In the genomic region with DNA sequence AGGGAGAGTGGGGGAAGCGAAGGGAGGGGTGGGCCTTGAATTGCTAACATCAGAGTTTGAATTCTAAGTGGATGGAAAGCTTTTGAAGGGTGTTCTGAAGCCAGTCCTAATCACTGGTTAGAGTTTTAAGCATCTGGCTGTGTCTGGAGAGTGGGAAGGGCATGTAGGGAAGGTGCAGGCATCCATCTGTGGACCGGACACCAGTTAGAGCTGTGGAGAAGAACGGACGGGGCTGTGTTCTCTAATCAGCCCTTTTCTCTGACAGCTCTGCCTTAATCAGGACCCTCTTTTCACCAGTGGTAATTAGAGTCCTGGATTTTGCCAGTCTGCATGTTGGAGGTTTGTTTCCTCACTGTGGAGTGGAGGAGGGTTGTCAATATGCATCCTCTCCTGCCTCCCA, we compare ENCODE assay signal across 11 mouse cellular contexts. TPM values are rescaled to one million over a fixed set of nuclear protein-coding genes. Genes with fewer than 3 reads are reported as not detected.
A peak's percentile ranks its signal among the peaks of the same experiment; 100 is the strongest.
DNase-seq lines count a peak whose midpoint lies in the region; ATAC-seq and TF ChIP-seq lines count a peak whose summit lies in the region.
"Had no signal": no experiment of that assay in that cellular context is flagged by ENCODE, and none has a peak within 500 bp of the region (broad histone marks: within the 10 kb centered on the region; RNA-seq: fewer than 3 reads in every experiment).

No protein-coding gene starts in this region.

- 50% methylated on average over 4 of the region's 4 CpGs for WGBS in heart, embryonic 12.5 days
- 74% methylated on average over 4 of the region's 4 CpGs for WGBS in spleen, adult 2 months
- WGBS in limb, embryonic 15.5 days: 82% methylated on average over 4 of the region's 4 CpGs
- 84% methylated on average over 4 of the region's 4 CpGs for WGBS in stomach, embryonic 16.5 days

- peak overlapping the region; percentile 88 for H3K4me2 ChIP-seq in heart, embryonic 12.5 days
- H3K4me2 ChIP-seq in limb, embryonic 15.5 days: peak overlapping the region; percentile 59
- peak overlapping the region; percentile 85 for H3K4me2 ChIP-seq in stomach, embryonic 16.5 days (ENCODE audit: low read depth, low read length)

- intact Hi-C loops in heart, postnatal 10 days (cut with DNase I): no loop called here
- intact Hi-C loops in left cerebral cortex, postnatal 4 days (cut with DNase I): no loop called here

- TF ChIP-seq CTCF in spleen, adult 2 months (IDR thresholded peaks at IDR 0.05; ENCODE audit: extremely low read depth, insufficient read depth, insufficient read length, insufficient replicate concordance): no peak

- H3K9ac ChIP-seq in heart, embryonic 12.5 days: peak overlapping the region; percentile 97; the same call in 1 of the 2 replicates
- 0 out of 2 replicates have a peak overlapping the region, but pooled peaks have one; percentile 83 for H3K9ac ChIP-seq in limb, embryonic 15.5 days
- peak overlapping the region; percentile 96; the same call in 1 of the 2 replicates for H3K9ac ChIP-seq in stomach, embryonic 16.5 days (ENCODE audit: low read length)

- H3K27ac ChIP-seq in heart, embryonic 12.5 days (ENCODE audit: poor library complexity, severe bottlenecking): peak overlapping the region; percentile 54
- H3K27ac ChIP-seq in spleen, adult 2 months (ENCODE audit: insufficient read depth, low read length): peak overlapping the region; percentile 37; the same call in 1 of the 2 replicates
- no peak overlapping the region for H3K27ac ChIP-seq in limb, embryonic 15.5 days
- H3K27ac ChIP-seq in stomach, embryonic 16.5 days (ENCODE audit: low read length): peak overlapping the region; percentile 1; the same call in 1 of the 2 replicates

- H3K4me1 ChIP-seq in heart, embryonic 12.5 days (replicated peaks): peaks cover 29% of the 10 kb centered on the region
- H3K4me1 ChIP-seq in spleen, adult 2 months (ENCODE audit: control insufficient read depth, insufficient read depth, insufficient read length): peaks cover 10% of the 10 kb centered on the region; the same call in 1 of the 2 replicates
- H3K4me1 ChIP-seq in limb, embryonic 15.5 days: peaks cover 16% of the 10 kb centered on the region
- peaks cover 22% of the 10 kb centered on the region for H3K4me1 ChIP-seq in stomach, embryonic 16.5 days (ENCODE audit: control insufficient read depth, insufficient read depth, low read length)

- peak overlapping the region; percentile 92; the same call in 1 of the 2 replicates for H3K4me3 ChIP-seq in heart, embryonic 12.5 days
- H3K4me3 ChIP-seq in spleen, adult 2 months (ENCODE audit: extremely low read depth, insufficient read depth, insufficient read length): no peak overlapping the region
- peak overlapping the region; percentile 81; the same call in 1 of the 2 replicates for H3K4me3 ChIP-seq in limb, embryonic 15.5 days
- H3K4me3 ChIP-seq in stomach, embryonic 16.5 days (replicated peaks; ENCODE audit: low read length): peak overlapping the region; percentile 90

- DNase-seq in heart, postnatal 10 days: no peak
- no peak for DNase-seq in spleen, adult 2 months (ENCODE audit: low read depth in 1 of 2, low spot score in 2 of 2)
- DNase-seq in spleen, postnatal 14 days (ENCODE audit: low spot score in 2 of 2): no peak
- DNase-seq in left cerebral cortex, postnatal 4 days: no peak
- DNase-seq in lung, postnatal 10 days: no peak
- DNase-seq: adrenal gland, adult 2 months; right cerebral cortex, postnatal 25 days had no signal

- no peak for TF ChIP-seq POLR2A in spleen, adult 2 months (IDR thresholded peaks at IDR 0.05; ENCODE audit: low read depth, low read length)

- no peaks in the 10 kb centered on the region for H3K9me3 ChIP-seq in heart, embryonic 12.5 days (replicated peaks)
- H3K9me3 ChIP-seq in limb, embryonic 15.5 days: no peaks in the 10 kb centered on the region
- no peaks in the 10 kb centered on the region for H3K9me3 ChIP-seq in stomach, embryonic 16.5 days (replicated peaks; ENCODE audit: control insufficient read depth, low read length)

- H3K27me3 ChIP-seq in heart, embryonic 12.5 days (replicated peaks): no peaks in the 10 kb centered on the region
- H3K27me3 ChIP-seq in spleen, adult 2 months (ENCODE audit: control insufficient read depth, insufficient read depth, low read length): no peaks in the 10 kb centered on the region
- H3K27me3 ChIP-seq in limb, embryonic 15.5 days: no peaks in the 10 kb centered on the region
- no peaks in the 10 kb centered on the region for H3K27me3 ChIP-seq in stomach, embryonic 16.5 days (ENCODE audit: control insufficient read depth, insufficient read depth, low read length)

- no peak for ATAC-seq in heart, embryonic 12.5 days (ENCODE audit: insufficient number of reproducible peaks, low FRiP score)
- no peak for ATAC-seq in limb, embryonic 15.5 days (ENCODE audit: insufficient number of reproducible peaks, low FRiP score, low TSS enrichment, low read depth)
- no peak for ATAC-seq in stomach, embryonic 16.5 days (ENCODE audit: insufficient read depth, low FRiP score)
- ATAC-seq: CD4-positive, CD25-positive, alpha-beta regulatory T cell, adult 4 months had no signal

- peaks cover 15% of the 10 kb centered on the region for H3K36me3 ChIP-seq in heart, embryonic 12.5 days
- H3K36me3 ChIP-seq in spleen, adult 2 months (ENCODE audit: control insufficient read depth, insufficient read depth, low read length): no peaks in the 10 kb centered on the region
- peaks cover 22% of the 10 kb centered on the region for H3K36me3 ChIP-seq in limb, embryonic 15.5 days
- H3K36me3 ChIP-seq in stomach, embryonic 16.5 days (ENCODE audit: control insufficient read depth, insufficient read depth, low read length): 0 out of 2 replicates have a peak, but pooled peaks cover 3% of the 10 kb centered on the region

RNA-seq across cellular contexts. Expression of a gene that starts 7.6 kb away (rescaled TPM):
- polyA plus RNA-seq in heart, embryonic 12.5 days (2016; fragmentation: Nextera tagmentation; extraction: Ambion mirVana): 23.3 and 24.4 TPM in 2 replicates
- 100 to 1,000 TPM; 125 to 126 TPM for total RNA-seq in heart, postnatal 10 days (2021)
- polyA plus RNA-seq in spleen, adult 2 months (2012; rRNA removed): 52.8 and 63.3 TPM in 2 replicates
- 31.6 and 36.9 TPM in 2 replicates for polyA plus RNA-seq in limb, embryonic 15.5 days (2015; fragmentation: Nextera tagmentation; extraction: Ambion mirVana)
- polyA plus RNA-seq in stomach, embryonic 16.5 days (2015; fragmentation: Nextera tagmentation; extraction: Ambion mirVana): 20.7 and 23.6 TPM in 2 replicates
- total RNA-seq in left cerebral cortex, postnatal 4 days (2021): 100 to 1,000 TPM; 182 to 201 TPM

RNA-seq across cellular contexts. Expression of a gene that starts 45.8 kb away (rescaled TPM):
- 0.64 TPM in 1 of 2 replicates, not detected in the other for polyA plus RNA-seq in heart, embryonic 12.5 days (2016; fragmentation: Nextera tagmentation; extraction: Ambion mirVana)
- total RNA-seq in heart, postnatal 10 days (2021): not detected
- 0.80 and 1.4 TPM in 2 replicates for polyA plus RNA-seq in spleen, adult 2 months (2012; rRNA removed)
- 0.67 TPM in 1 of 2 replicates, not detected in the other for polyA plus RNA-seq in limb, embryonic 15.5 days (2015; fragmentation: Nextera tagmentation; extraction: Ambion mirVana)
- polyA plus RNA-seq in stomach, embryonic 16.5 days (2015; fragmentation: Nextera tagmentation; extraction: Ambion mirVana): not detected in 2 replicates
- not detected for total RNA-seq in left cerebral cortex, postnatal 4 days (2021)
- polyA plus RNA-seq: CD4-positive, CD25-positive, alpha-beta regulatory T cell, adult 4 months had no signal

RNA-seq across cellular contexts. Expression of a gene that starts 46.0 kb away (rescaled TPM):
- 0.78 and 0.82 TPM in 2 replicates for polyA plus RNA-seq in heart, embryonic 12.5 days (2016; fragmentation: Nextera tagmentation; extraction: Ambion mirVana)
- 1 to 10 TPM; 2.2 to 2.9 TPM for total RNA-seq in heart, postnatal 10 days (2021)
- polyA plus RNA-seq in spleen, adult 2 months (2012; rRNA removed): 6.1 and 7.1 TPM in 2 replicates
- polyA plus RNA-seq in limb, embryonic 15.5 days (2015; fragmentation: Nextera tagmentation; extraction: Ambion mirVana): 1.2 and 1.5 TPM in 2 replicates
- 0.34 and 0.59 TPM in 2 replicates for polyA plus RNA-seq in stomach, embryonic 16.5 days (2015; fragmentation: Nextera tagmentation; extraction: Ambion mirVana)
- total RNA-seq in left cerebral cortex, postnatal 4 days (2021): 10 to 100 TPM; 17.5 to 18.2 TPM

RNA-seq across cellular contexts. Expression of a gene that starts 55.6 kb away (rescaled TPM):
- polyA plus RNA-seq in heart, embryonic 12.5 days (2016; fragmentation: Nextera tagmentation; extraction: Ambion mirVana): 18.9 and 20.5 TPM in 2 replicates
- 10 to 100 TPM; 25.7 to 26.8 TPM for total RNA-seq in heart, postnatal 10 days (2021)
- polyA plus RNA-seq in spleen, adult 2 months (2012; rRNA removed): 14.6 and 20.3 TPM in 2 replicates
- 30.8 and 32.3 TPM in 2 replicates for polyA plus RNA-seq in limb, embryonic 15.5 days (2015; fragmentation: Nextera tagmentation; extraction: Ambion mirVana)
- polyA plus RNA-seq in stomach, embryonic 16.5 days (2015; fragmentation: Nextera tagmentation; extraction: Ambion mirVana): 32.4 and 35.1 TPM in 2 replicates
- total RNA-seq in left cerebral cortex, postnatal 4 days (2021): 10 to 100 TPM; 11.8 to 12.2 TPM
